Mouse (Mus musculus) kidney, adult 2 months (tissue): ENCODE measurements around the gene Smo. TPM values are rescaled to one million over a fixed set of nuclear protein-coding genes. Genes with fewer than 3 reads are reported as not detected.
A peak's percentile ranks its signal among the peaks of the same experiment; 100 is the strongest.

Experiments
- DNase-seq: peaks from one replicate; pipeline ENCODE4 v3.0.0; 2021
- H3K27ac ChIP-seq: fragments of 200-500 bp; 2 replicates; pipeline ENCODE4 v1.5.1; 2012; ENCODE audit warnings: low read depth, low read length, control low read depth, inconsistent platforms; ENCODE audit not compliant: insufficient read depth
- H3K27me3 ChIP-seq: fragments of 200-500 bp; replicated peaks from 2 replicates; pipeline ENCODE4 v1.6.1; 2012; ENCODE audit warnings: mild to moderate bottlenecking, moderate library complexity, low read length, inconsistent platforms; ENCODE audit not compliant: control insufficient read depth, insufficient read depth
- H3K36me3 ChIP-seq: fragments of 200-500 bp; 2 replicates; pipeline ENCODE4 v1.6.1; 2012; ENCODE audit warnings: mild to moderate bottlenecking, moderate library complexity, low read length, inconsistent platforms; ENCODE audit not compliant: control insufficient read depth, insufficient read depth
- H3K4me1 ChIP-seq: fragments of 200-500 bp; 2 replicates; pipeline ENCODE4 v1.6.1; 2011; ENCODE audit warnings: low read length; ENCODE audit not compliant: control insufficient read depth, insufficient read depth
- H3K4me3 ChIP-seq: fragments of 200-500 bp; 2 replicates; pipeline ENCODE4 v1.5.1; 2011; ENCODE audit warnings: mild to moderate bottlenecking, low read depth, low read length, control low read depth; ENCODE audit not compliant: insufficient read depth
- CTCF ChIP-seq: fragments of 200-500 bp; conservative IDR thresholded peaks from 2 replicates; pipeline ENCODE4 v1.5.1; 2011; ENCODE audit warnings: low read depth, mild to moderate bottlenecking, control low read depth, low read length, moderate library complexity, mixed read lengths; ENCODE audit not compliant: insufficient read depth, insufficient read length
- POLR2A ChIP-seq: fragments of 200-500 bp; IDR thresholded peaks from one replicate; pipeline ENCODE4 v1.6.1; 2011; ENCODE audit warnings: low read depth, low read length, control low read depth
- WGBS: fragments of 180-500 bp; shearing (Covaris S2); methylation state at CpG from one replicate; pipeline ENCODE4 v1.1.7; 2018; 5-methylcytosine and 5-hydroxymethylcytosine counted together
- polyA plus RNA-seq: library from polyadenylated mRNA; depleted of rRNA; stranded (reverse); fragments of >200 nt; gene quantifications from 2 replicates; pipeline ENCODE4 v1.2.3, GENCODE M21; 2012

The Smo gene
- polyA plus RNA-seq, 1 experiment, result 53.4 TPM

GRCm38 (mm10) chr6:29762524-29762923 is 27.2 kb downstream of the Smo start:
- 63% methylated on average over 4 of the region's 4 CpGs for WGBS
- TF ChIP-seq POLR2A, result no peak
- peak; percentile 96 for TF ChIP-seq CTCF

GRCm38 (mm10) chr6:29766874-29767273 is 31.6 kb downstream of the Smo start:
- Histone ChIP-seq H3K27me3 (no peaks in the 10 kb centered on the region), H3K4me1 (peaks cover 11% of the 10 kb centered on the region), H3K36me3 (no peaks in the 10 kb centered on the region), H3K27ac (no peak overlapping the region), H3K4me3 (no peak overlapping the region)
- DNase-seq, result no peak
- 95% methylated on average over 2 of the region's 2 CpGs for WGBS
- TF ChIP-seq CTCF (0 out of 2 replicates have a peak, but pooled peaks have one; percentile 4), POLR2A (no peak)

More at GRCm38 (mm10) chr6:29762524-29762923, 27.2 kb downstream of the Smo start:
- Histone ChIP-seq H3K27ac (no peak overlapping the region), H3K4me3 (no peak overlapping the region), H3K4me1 (peaks cover 9% of the 10 kb centered on the region; the same call in 1 of the 2 replicates), H3K36me3 (no peaks in the 10 kb centered on the region), H3K27me3 (no peaks in the 10 kb centered on the region)
- peak; percentile 74 for DNase-seq

- peak within 1 kb of the TSS; percentile 80 for H3K27ac ChIP-seq
- H3K4me1 ChIP-seq, result peaks cover 11% of the 10 kb centered on the region
- H3K27me3 ChIP-seq, result no peaks in the 10 kb centered on the region
- TF ChIP-seq POLR2A, result peak; percentile 93
- TF ChIP-seq CTCF, result no peak
- WGBS, result under 1% methylated on average over 57 of the region's 61 CpGs
- H3K36me3 ChIP-seq, result no peaks in the 10 kb centered on the region
- peak; percentile 99 for DNase-seq
- H3K4me3 ChIP-seq, result peak within 1 kb of the TSS; percentile 75
These were observed 32.7 kb downstream of the Smo start, which contains the start of gene Ahcyl2 for GRCm38 (mm10) chr6:29767813-29768660. Ahcyl2 (plus strand) TSS chr6:29768011.

GRCm38 (mm10) chr6:29768791-29769441 is 33.6 kb downstream of the Smo start:
- Histone ChIP-seq H3K36me3 (no peaks in the 10 kb centered on the region), H3K27me3 (no peaks in the 10 kb centered on the region), H3K4me1 (peaks cover 11% of the 10 kb centered on the region), H3K27ac (peak overlapping the region; percentile 72), H3K4me3 (peak overlapping the region; percentile 75)
- DNase-seq, result peak; percentile 58
- no peak for TF ChIP-seq CTCF
- TF ChIP-seq POLR2A, result no peak
- under 1% methylated on average over 50 of the region's 50 CpGs for WGBS

GRCm38 (mm10) chr6:29770672-29771321 is 35.5 kb downstream of the Smo start:
- H3K4me1 ChIP-seq, result peaks cover 13% of the 10 kb centered on the region
- 42% methylated on average over 2 of the region's 2 CpGs for WGBS
- H3K27ac ChIP-seq, result 0 out of 2 replicates have a peak overlapping the region, but pooled peaks have one; percentile 35
- H3K4me3 ChIP-seq, result no peak overlapping the region
- TF ChIP-seq POLR2A (no peak), CTCF (no peak)
- DNase-seq, result no peak
- H3K27me3 ChIP-seq, result no peaks in the 10 kb centered on the region
- no peaks in the 10 kb centered on the region for H3K36me3 ChIP-seq

GRCm38 (mm10) chr6:29772236-29772635 is 36.9 kb downstream of the Smo start:
- H3K4me1 ChIP-seq, result peaks cover 15% of the 10 kb centered on the region
- H3K4me3 ChIP-seq, result no peak overlapping the region
- no peak overlapping the region for H3K27ac ChIP-seq
- no peaks in the 10 kb centered on the region for H3K27me3 ChIP-seq
- no peak for TF ChIP-seq CTCF
- TF ChIP-seq POLR2A, result no peak
- WGBS, result 75% methylated on average over 3 of the region's 3 CpGs
- H3K36me3 ChIP-seq, result no peaks in the 10 kb centered on the region; the same call in 1 of the 2 replicates
- no peak for DNase-seq

- 62% methylated on average over 1 of the region's 1 CpGs for WGBS
- H3K27me3 ChIP-seq, result no peaks in the 10 kb centered on the region
- H3K36me3 ChIP-seq, result no peaks in the 10 kb centered on the region; the same call in 1 of the 2 replicates
- no peak overlapping the region for H3K27ac ChIP-seq
- DNase-seq, result no peak
- peaks cover 14% of the 10 kb centered on the region for H3K4me1 ChIP-seq
- TF ChIP-seq CTCF (no peak), POLR2A (no peak)
- H3K4me3 ChIP-seq, result no peak overlapping the region
These were observed 38.9 kb downstream of the Smo start for GRCm38 (mm10) chr6:29774161-29774560.
